Comparison of ENCODE assay signal across 8 mouse cellular contexts in genomic region chr6:83439781-83440180, GRCm38 (mm10). TPM values are rescaled to one million over a fixed set of nuclear protein-coding genes. Genes with fewer than 3 reads are reported as not detected.
DNase-seq lines count a peak whose midpoint lies in the region; ATAC-seq and TF ChIP-seq lines count a peak whose summit lies in the region.

No protein-coding gene starts in this region.

- peak overlapping the region; percentile 30 for H3K27ac ChIP-seq in intestine, postnatal 0 days (ENCODE audit: low read depth, low read length)
- peak overlapping the region; percentile 20; the same call in 1 of the 2 replicates for H3K27ac ChIP-seq in midbrain, embryonic 11.5 days (ENCODE audit: low read depth, low read length)

- H3K27me3 ChIP-seq in intestine, postnatal 0 days (replicated peaks; ENCODE audit: control insufficient read depth, insufficient read depth, low read length): no peaks in the 10 kb centered on the region
- H3K27me3 ChIP-seq in midbrain, embryonic 11.5 days (ENCODE audit: control insufficient read depth, insufficient read depth, low read length): no peaks in the 10 kb centered on the region

- peak overlapping the region; percentile 84 for H3K4me3 ChIP-seq in intestine, postnatal 0 days (ENCODE audit: low read depth, low read length)
- H3K4me3 ChIP-seq in midbrain, embryonic 11.5 days (ENCODE audit: low read depth, low read length): peak overlapping the region; percentile 70

- H3K36me3 ChIP-seq in intestine, postnatal 0 days (ENCODE audit: control insufficient read depth, insufficient read depth): peaks cover 14% of the 10 kb centered on the region
- no peaks in the 10 kb centered on the region for H3K36me3 ChIP-seq in midbrain, embryonic 11.5 days (ENCODE audit: control insufficient read depth, insufficient read depth, low read length)

- no peaks in the 10 kb centered on the region for H3K9me3 ChIP-seq in intestine, postnatal 0 days (ENCODE audit: control insufficient read depth)
- H3K9me3 ChIP-seq in midbrain, embryonic 11.5 days (ENCODE audit: control insufficient read depth, low read length): no peaks in the 10 kb centered on the region

- 0 out of 2 replicates have a peak overlapping the region, but pooled peaks have one; percentile 68 for H3K9ac ChIP-seq in intestine, postnatal 0 days (ENCODE audit: low read depth, low read length)
- H3K9ac ChIP-seq in midbrain, embryonic 11.5 days (ENCODE audit: low read length): peak overlapping the region; percentile 92

- H3K4me1 ChIP-seq in intestine, postnatal 0 days (replicated peaks; ENCODE audit: control insufficient read depth, insufficient read depth, low read length): peaks cover 30% of the 10 kb centered on the region
- peaks cover 84% of the 10 kb centered on the region for H3K4me1 ChIP-seq in midbrain, embryonic 11.5 days (ENCODE audit: control insufficient read depth, insufficient read depth, low read length)

- ATAC-seq in intestine, postnatal 0 days: no peak
- ATAC-seq in midbrain, embryonic 11.5 days (ENCODE audit: low FRiP score): no peak

- no peak for TF ChIP-seq CTCF in intestine, postnatal 0 days (IDR thresholded peaks at IDR 0.05; ENCODE audit: low read depth)

- 49% methylated on average over 5 of the region's 5 CpGs for WGBS in intestine, postnatal 0 days
- WGBS in midbrain, embryonic 11.5 days: 69% methylated on average over 5 of the region's 5 CpGs

- DNase-seq in adrenal gland, adult (ENCODE audit: inconsistent age in 2 of 2, low spot score in 1 of 2): peak; percentile 44 to 68
- no peak for DNase-seq in adrenal gland, postnatal 10 days
- DNase-seq in right cerebral cortex, adult 2 months (ENCODE audit: low spot score in 2 of 2): peak; percentile 49 to 53
- no peak for DNase-seq in right cerebral cortex, postnatal 4 days
- DNase-seq in midbrain, embryonic 11.5 days (ENCODE audit: low spot score, missing footprints): no peak
- no peak for DNase-seq in embryo, embryonic 9.5 days (ENCODE audit: extremely low spot score)
- no peak for DNase-seq in lung, postnatal 4 days

- H3K4me2 ChIP-seq in intestine, postnatal 0 days (replicated peaks; ENCODE audit: low read depth): peak overlapping the region; percentile 75
- peak overlapping the region; percentile 53 for H3K4me2 ChIP-seq in midbrain, embryonic 11.5 days

RNA-seq across cellular contexts. Expression of gene Tet3, which starts 19.1 kb away (rescaled TPM):
- total RNA-seq in adrenal gland, postnatal 10 days (2021): 10 to 100 TPM; 57.4 to 64.4 TPM
- polyA plus RNA-seq in intestine, postnatal 0 days (2015; fragmentation: Nextera tagmentation; extraction: Ambion mirVana): 28.1 and 34.3 TPM in 2 replicates
- polyA plus RNA-seq in midbrain, embryonic 11.5 days (2014; fragmentation: Nextera tagmentation; extraction: Ambion mirVana): 38.5 and 39.9 TPM in 2 replicates

Comparison
In these comparisons a context has a peak if more than half of its experiments do, and no peak if none do; other contexts are left out.
1. DNase-seq: peak in adrenal gland, adult (2 of 2) and right cerebral cortex, adult 2 months (2 of 2); none in adrenal gland, postnatal 10 days (single experiment), right cerebral cortex, postnatal 4 days (single experiment), midbrain, embryonic 11.5 days (single experiment), embryo, embryonic 9.5 days (single experiment) and lung, postnatal 4 days (0 of 2).